Mouse (Mus musculus): ENCODE results near the gene Bhlha9. TPM values are rescaled to one million over a fixed set of nuclear protein-coding genes. Genes with fewer than 3 reads are reported as not detected.
A peak's percentile ranks its signal among the peaks of the same experiment; 100 is the strongest.
"Not testable (repeated sequence)": the region's sequence is repeated elsewhere in the genome, so short reads cannot be mapped to it uniquely, and the experiment has no call there.

The Bhlha9 gene
- polyA plus RNA-seq, 1 experiment from 2014 or later, result not detected

DNA sequence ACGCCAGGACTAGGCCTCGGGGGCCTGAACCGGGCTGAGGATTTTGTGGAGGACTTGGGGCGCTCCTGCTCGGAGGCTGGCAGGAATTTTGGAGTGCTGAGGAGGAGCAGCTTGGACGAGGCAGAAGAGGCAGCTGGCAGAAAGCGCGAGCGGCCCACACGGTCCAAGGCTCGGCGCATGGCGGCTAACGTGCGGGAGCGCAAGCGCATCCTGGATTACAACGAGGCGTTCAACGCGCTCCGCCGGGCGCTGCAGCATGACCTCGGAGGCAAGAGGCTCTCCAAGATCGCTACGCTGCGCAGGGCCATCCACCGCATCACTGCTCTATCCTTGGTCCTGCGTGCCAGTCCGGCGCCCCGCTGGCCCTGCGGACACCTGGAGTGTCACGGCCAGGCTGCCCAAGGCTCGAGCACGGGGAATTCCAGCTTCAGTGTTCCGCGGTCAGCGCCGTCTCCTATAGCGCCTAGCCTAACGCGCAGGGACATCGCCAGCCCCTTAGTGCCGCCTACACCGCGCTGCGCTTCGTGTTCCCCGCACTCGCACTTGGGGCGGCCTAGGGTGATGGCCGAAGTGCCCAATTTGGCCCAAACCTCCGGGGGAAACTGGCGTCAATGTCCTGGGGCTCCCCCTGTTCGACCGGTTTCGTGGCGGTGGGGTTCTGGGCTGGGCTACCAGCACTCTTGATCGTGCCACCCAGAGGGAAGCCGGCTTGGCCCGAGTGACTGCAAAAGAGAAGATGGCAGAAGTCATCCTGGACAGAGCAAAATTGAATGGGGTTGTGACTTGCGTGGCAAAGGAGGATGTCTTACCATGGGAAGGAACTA lies 503 bp downstream of the Bhlha9 start:
- Histone ChIP-seq H3K4me3 (peak overlapping the region; percentile 49), H3K27ac (no peak overlapping the region), H3K4me1 (peaks cover 12% of the 10 kb centered on the region), H3K36me3 (replicated peaks) (no peaks in the 10 kb centered on the region), H3K9me3 (no peaks in the 10 kb centered on the region), H3K27me3 (ENCODE audit: poor library complexity, severe bottlenecking) (peaks cover 92% of the 10 kb centered on the region)
- 2% methylated on average over 64 of the region's 64 CpGs for WGBS
- DNase-seq (ENCODE audit: extremely low spot score, low spot score), result no peak

DNA sequence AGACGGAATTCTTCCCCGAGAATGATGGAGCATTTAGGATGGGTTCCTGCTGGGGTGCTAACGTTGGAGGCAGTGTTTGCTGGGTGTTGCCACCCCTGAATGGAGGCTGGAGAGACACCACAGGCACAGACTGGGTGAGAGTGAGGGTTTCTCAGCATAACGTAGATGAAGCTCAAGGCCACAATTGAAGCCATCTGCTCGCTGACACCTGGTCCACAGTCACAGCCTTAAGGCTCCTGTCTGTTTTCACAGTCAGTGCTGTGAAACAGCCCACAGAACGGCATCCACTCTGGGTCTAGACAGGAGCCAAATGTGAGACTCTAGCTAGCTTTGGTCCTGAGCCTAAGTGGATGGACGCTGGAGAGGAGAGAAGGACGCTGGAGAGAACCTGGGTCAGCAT lies 1.9 kb downstream of the Bhlha9 start:
- no peaks in the 10 kb centered on the region for H3K9me3 ChIP-seq
- WGBS, result 62% methylated on average over 8 of the region's 8 CpGs
- H3K27ac ChIP-seq, result no peak overlapping the region
- H3K36me3 ChIP-seq (replicated peaks), result no peaks in the 10 kb centered on the region
- DNase-seq (ENCODE audit: extremely low spot score, low spot score), result no peak
- H3K4me3 ChIP-seq, result no peak overlapping the region
- peaks cover 92% of the 10 kb centered on the region for H3K27me3 ChIP-seq (ENCODE audit: poor library complexity, severe bottlenecking)
- peaks cover 12% of the 10 kb centered on the region for H3K4me1 ChIP-seq

DNA sequence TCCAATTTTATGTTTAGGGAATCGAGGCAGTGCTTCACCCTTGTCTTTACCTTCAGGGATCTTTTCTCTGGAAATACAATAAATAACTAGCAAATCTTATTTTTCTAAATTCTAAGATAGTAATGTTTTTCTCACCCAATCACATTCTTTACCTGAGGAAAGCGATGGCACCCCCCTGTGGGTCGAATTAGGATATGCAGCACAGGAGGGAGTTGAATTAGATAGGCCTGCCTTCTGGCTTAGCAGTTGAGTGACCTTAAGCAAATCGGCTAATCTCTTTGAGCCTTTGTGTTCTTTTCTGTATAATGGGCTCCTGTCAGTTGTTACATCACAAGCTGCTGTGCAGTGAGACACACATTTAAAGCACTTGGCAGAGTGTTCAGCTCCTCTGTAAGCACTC lies 2.4 kb downstream of the Bhlha9 start:
- DNase-seq (ENCODE audit: extremely low spot score, low spot score), result no peak
- H3K4me3 ChIP-seq, result no peak overlapping the region
- no peaks in the 10 kb centered on the region for H3K9me3 ChIP-seq
- WGBS, result 44% methylated on average over 4 of the region's 4 CpGs
- peaks cover 12% of the 10 kb centered on the region for H3K4me1 ChIP-seq
- no peaks in the 10 kb centered on the region for H3K36me3 ChIP-seq (replicated peaks)
- H3K27me3 ChIP-seq (ENCODE audit: poor library complexity, severe bottlenecking), result peaks cover 92% of the 10 kb centered on the region
- no peak overlapping the region for H3K27ac ChIP-seq

- 55% methylated on average over 8 of the region's 8 CpGs for WGBS
- not testable (repeated sequence) for H3K4me1 ChIP-seq
Observed at GRCm38 (mm10) chr11:76679508-76679907, 7.2 kb downstream of the Bhlha9 start, which contains the start of gene Trarg1. Trarg1 (plus strand) TSS chr11:76679808.

GRCm38 (mm10) chr11:76685604-76686003 lies 13.3 kb downstream of the Bhlha9 start:
- Histone ChIP-seq H3K27me3 (ENCODE audit: poor library complexity, severe bottlenecking) (no peaks in the 10 kb centered on the region), H3K9me3 (no peaks in the 10 kb centered on the region), H3K4me1 (no peaks in the 10 kb centered on the region), H3K27ac (no peak overlapping the region), H3K36me3 (replicated peaks) (no peaks in the 10 kb centered on the region), H3K4me3 (no peak overlapping the region)
- WGBS, result 89% methylated on average over 2 of the region's 2 CpGs
- no peak for DNase-seq (ENCODE audit: extremely low spot score, low spot score)

More at GRCm38 (mm10) chr11:76679508-76679907, 7.2 kb downstream of the Bhlha9 start, which contains the start of gene Trarg1:
- H3K9me3 ChIP-seq; DNase-seq (ENCODE audit: extremely low spot score, low spot score); H3K27ac ChIP-seq; H3K4me3 ChIP-seq; H3K36me3 ChIP-seq (replicated peaks): not testable (repeated sequence)
- H3K27me3 ChIP-seq (ENCODE audit: poor library complexity, severe bottlenecking), result peaks cover 52% of the 10 kb centered on the region

- Histone ChIP-seq H3K9me3 (no peaks in the 10 kb centered on the region), H3K27ac (no peak overlapping the region), H3K27me3 (ENCODE audit: poor library complexity, severe bottlenecking) (no peaks in the 10 kb centered on the region), H3K4me1 (no peaks in the 10 kb centered on the region), H3K4me3 (no peak overlapping the region), H3K36me3 (replicated peaks) (no peaks in the 10 kb centered on the region)
- DNase-seq (ENCODE audit: extremely low spot score, low spot score), result no peak
- WGBS, result 91% methylated on average over 3 of the region's 3 CpGs
Observed at GRCm38 (mm10) chr11:76692096-76692495, 19.8 kb downstream of the Bhlha9 start.

GRCm38 (mm10) chr11:76695810-76696209 lies 23.5 kb downstream of the Bhlha9 start:
- no peak overlapping the region for H3K27ac ChIP-seq
- H3K4me1 ChIP-seq, result no peaks in the 10 kb centered on the region
- no peaks in the 10 kb centered on the region for H3K36me3 ChIP-seq (replicated peaks)
- no peak overlapping the region for H3K4me3 ChIP-seq
- WGBS, result 74% methylated on average over 6 of the region's 6 CpGs
- H3K9me3 ChIP-seq, result no peaks in the 10 kb centered on the region
- no peaks in the 10 kb centered on the region; the same call in 1 of the 2 replicates for H3K27me3 ChIP-seq (ENCODE audit: poor library complexity, severe bottlenecking)
- DNase-seq (ENCODE audit: extremely low spot score, low spot score), result no peak

GRCm38 (mm10) chr11:76699626-76700025 lies 27.4 kb downstream of the Bhlha9 start:
- WGBS, result 65% methylated on average over 9 of the region's 9 CpGs
- no peaks in the 10 kb centered on the region for H3K4me1 ChIP-seq
- no peak overlapping the region for H3K4me3 ChIP-seq
- H3K9me3 ChIP-seq, result no peaks in the 10 kb centered on the region
- no peaks in the 10 kb centered on the region for H3K36me3 ChIP-seq (replicated peaks)
- DNase-seq (ENCODE audit: extremely low spot score, low spot score), result no peak
- no peak overlapping the region for H3K27ac ChIP-seq
- no peaks in the 10 kb centered on the region; the same call in 1 of the 2 replicates for H3K27me3 ChIP-seq (ENCODE audit: poor library complexity, severe bottlenecking)

DNA sequence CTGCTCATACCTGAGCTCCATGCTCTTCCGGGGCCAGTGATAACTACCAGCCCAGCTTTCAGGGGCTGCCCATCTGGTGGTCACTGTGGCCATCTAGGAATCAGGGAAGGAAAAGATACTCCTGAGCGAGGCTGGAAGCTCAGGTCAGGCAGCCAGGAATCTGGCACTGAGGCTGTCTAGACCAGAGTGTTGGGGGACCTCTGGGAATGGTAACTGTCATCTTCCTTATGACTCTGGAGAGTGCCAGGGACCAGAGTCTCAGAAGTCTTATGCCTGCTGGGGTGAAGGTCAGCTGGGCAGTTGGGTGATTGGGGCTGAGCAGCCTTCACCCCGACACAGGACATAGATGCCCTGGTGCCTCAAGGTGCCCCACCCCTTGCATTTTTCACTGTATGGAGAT lies 35.4 kb downstream of the Bhlha9 start:
- H3K27ac ChIP-seq, result no peak overlapping the region
- H3K27me3 ChIP-seq (ENCODE audit: poor library complexity, severe bottlenecking), result no peaks in the 10 kb centered on the region
- peaks cover 8% of the 10 kb centered on the region; the same call in 1 of the 2 replicates for H3K9me3 ChIP-seq
- WGBS, result 87% methylated on average over 3 of the region's 3 CpGs
- DNase-seq (ENCODE audit: extremely low spot score, low spot score), result no peak
- H3K4me3 ChIP-seq, result no peak overlapping the region
- no peaks in the 10 kb centered on the region for H3K36me3 ChIP-seq (replicated peaks)
- peaks cover 16% of the 10 kb centered on the region for H3K4me1 ChIP-seq

DNA sequence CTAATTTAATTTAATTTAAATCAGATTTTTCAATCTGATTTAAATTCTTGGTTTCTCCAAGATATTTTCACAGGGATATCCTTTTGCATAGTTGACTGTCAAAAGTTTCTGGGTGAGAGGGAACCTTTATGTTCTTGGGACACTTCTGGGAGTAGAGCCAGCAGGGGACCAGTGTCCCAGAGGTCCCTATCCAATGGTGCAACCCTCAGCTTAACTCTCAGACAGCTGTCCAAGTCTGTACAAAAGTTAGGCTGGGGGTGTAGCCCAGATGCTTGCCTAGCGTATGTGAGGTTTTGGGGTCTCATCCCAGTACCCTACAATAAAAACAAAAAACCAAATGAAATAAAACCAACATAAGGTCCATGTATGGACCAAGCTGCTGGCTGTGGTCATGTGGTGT lies 35.8 kb downstream of the Bhlha9 start:
- Histone ChIP-seq H3K4me3 (no peak overlapping the region), H3K36me3 (replicated peaks) (no peaks in the 10 kb centered on the region), H3K27me3 (ENCODE audit: poor library complexity, severe bottlenecking) (no peaks in the 10 kb centered on the region), H3K4me1 (peaks cover 16% of the 10 kb centered on the region), H3K27ac (no peak overlapping the region), H3K9me3 (peaks cover 8% of the 10 kb centered on the region; the same call in 1 of the 2 replicates)
- DNase-seq (ENCODE audit: extremely low spot score, low spot score), result no peak
- 89% methylated on average over 1 of the region's 1 CpGs for WGBS

DNA sequence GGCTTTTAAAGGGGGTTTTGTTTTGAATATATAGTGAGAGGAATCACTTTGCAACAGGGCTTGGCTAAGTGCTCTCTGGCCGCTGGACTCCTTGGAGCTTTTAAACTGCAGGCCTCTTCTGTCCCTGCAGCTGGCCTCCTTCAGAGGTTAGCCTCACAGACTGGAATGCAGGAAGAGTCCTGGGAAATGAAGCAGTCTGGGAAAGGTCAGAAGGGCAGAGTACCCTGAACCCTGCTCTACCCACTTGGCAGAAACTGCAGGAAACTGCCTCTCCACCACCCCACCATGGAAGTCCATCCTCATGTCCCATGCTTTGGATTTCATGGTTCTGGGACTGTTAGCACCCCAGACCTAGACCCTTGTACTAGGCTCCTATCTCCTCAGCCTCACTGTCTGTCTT lies 36.6 kb downstream of the Bhlha9 start:
- 50% methylated on average over 1 of the region's 1 CpGs for WGBS
- DNase-seq (ENCODE audit: extremely low spot score, low spot score), result no peak
- no peaks in the 10 kb centered on the region for H3K36me3 ChIP-seq (replicated peaks)
- peak overlapping the region; percentile 45; the same call in 1 of the 2 replicates for H3K27ac ChIP-seq
- no peaks in the 10 kb centered on the region for H3K27me3 ChIP-seq (ENCODE audit: poor library complexity, severe bottlenecking)
- no peak overlapping the region for H3K4me3 ChIP-seq
- peaks cover 8% of the 10 kb centered on the region; the same call in 1 of the 2 replicates for H3K9me3 ChIP-seq
- peaks cover 16% of the 10 kb centered on the region for H3K4me1 ChIP-seq

DNA sequence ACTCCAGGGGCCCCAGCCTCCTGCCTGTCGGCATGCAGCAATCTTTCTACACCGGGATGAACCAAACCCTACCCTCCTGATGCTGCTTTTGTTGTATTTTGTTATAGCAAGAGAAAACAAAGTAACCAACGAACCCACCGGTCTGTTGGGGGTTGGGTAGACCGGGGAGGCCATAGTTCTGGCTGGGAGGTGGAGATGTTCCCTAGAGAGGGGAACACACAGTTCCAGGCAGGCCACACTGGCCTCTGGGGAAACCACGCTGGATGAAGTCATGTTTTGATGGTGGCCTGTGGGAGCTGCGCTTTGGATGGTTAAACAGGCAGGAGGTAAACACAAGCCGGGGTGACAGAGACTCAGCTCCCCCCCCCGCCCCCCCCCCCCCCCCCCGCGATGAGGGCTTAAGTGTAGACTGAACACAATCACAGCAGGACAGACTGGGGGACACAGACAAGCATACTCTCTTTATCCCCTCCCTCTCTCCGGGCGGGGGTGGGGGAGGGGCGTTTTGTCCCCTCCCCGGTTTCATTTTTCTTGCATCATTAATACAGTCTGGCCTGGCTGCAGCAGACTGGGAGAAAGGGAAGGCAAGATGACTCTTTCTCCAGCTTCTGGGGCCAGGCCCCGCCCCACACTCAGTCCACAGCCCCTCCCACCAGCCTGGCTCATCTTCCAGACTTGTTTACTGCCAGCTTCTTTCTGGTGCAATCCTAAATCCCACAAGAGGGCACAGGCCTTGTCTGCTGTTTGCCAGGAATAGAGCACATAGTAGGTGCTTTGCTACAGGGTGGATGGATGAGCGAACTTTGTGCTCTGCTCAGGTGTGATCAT lies 37.6 kb downstream of the Bhlha9 start:
- WGBS, result 26% methylated on average over 15 of the region's 17 CpGs
- H3K4me1 ChIP-seq, result peaks cover 16% of the 10 kb centered on the region
- H3K4me3 ChIP-seq, result no peak overlapping the region
- DNase-seq (ENCODE audit: extremely low spot score, low spot score), result no peak
- H3K27ac ChIP-seq, result peak overlapping the region; percentile 45
- H3K9me3 ChIP-seq, result peaks cover 8% of the 10 kb centered on the region; the same call in 1 of the 2 replicates
- no peaks in the 10 kb centered on the region for H3K36me3 ChIP-seq (replicated peaks)
- H3K27me3 ChIP-seq (ENCODE audit: poor library complexity, severe bottlenecking), result no peaks in the 10 kb centered on the region

GRCm38 (mm10) chr11:76717000-76717399 lies 44.7 kb downstream of the Bhlha9 start:
- 79% methylated on average over 4 of the region's 4 CpGs for WGBS
- H3K27me3 ChIP-seq (ENCODE audit: poor library complexity, severe bottlenecking), result no peaks in the 10 kb centered on the region
- no peaks in the 10 kb centered on the region; the same call in 1 of the 2 replicates for H3K4me1 ChIP-seq
- H3K27ac ChIP-seq, result no peak overlapping the region
- H3K4me3 ChIP-seq, result no peak overlapping the region
- DNase-seq (ENCODE audit: extremely low spot score, low spot score), result no peak
- no peaks in the 10 kb centered on the region for H3K9me3 ChIP-seq
- H3K36me3 ChIP-seq (replicated peaks), result no peaks in the 10 kb centered on the region

Data from forebrain, embryonic 10.5 days (tissue).